Mouse (Mus musculus): Measurements from ENCODE around the gene Thegl. TPM values are rescaled to one million over a fixed set of nuclear protein-coding genes. Genes with fewer than 3 reads are reported as not detected.
A peak's percentile ranks its signal among the peaks of the same experiment; 100 is the strongest.

Thegl gene
- total and polyA plus RNA-seq, 3 experiments: not detected

- DNase-seq (ENCODE audit: low read depth, low spot score): no peak
- Histone ChIP-seq H3K9ac (ENCODE audit: control insufficient read depth, low read depth, low read length, poor library complexity, severe bottlenecking) (peak overlapping the region; percentile 99), H3K9me3 (replicated peaks; ENCODE audit: insufficient read depth, low read length) (no peaks in the 10 kb centered on the region), H3K27me3 (ENCODE audit: control insufficient read depth in 1 of 2, insufficient read depth in 2 of 2, low read length in 2 of 2) (no peaks in the 10 kb centered on the region), H3K27ac (ENCODE audit: control insufficient read depth, low read depth, low read length) (no peak overlapping the region), H3K4me3 (ENCODE audit: control insufficient read depth in 1 of 2, insufficient read depth in 1 of 2, low read depth in 2 of 2, low read length in 2 of 2) (peak overlapping the region in 1 of 2 experiments; percentile 99; a peak in 2 of 4 replicates), H3K36me3 (ENCODE audit: control insufficient read depth in 1 of 2, insufficient read depth in 2 of 2, low read length in 2 of 2) (peaks cover 24 to 29% of the 10 kb centered on the region in 2 experiments), H3K4me1 (ENCODE audit: control insufficient read depth in 1 of 2, insufficient read depth in 2 of 2, low read length in 2 of 2) (peaks cover 5 to 10% of the 10 kb centered on the region in 2 experiments; a peak in 3 of 4 replicates), H3K79me2 (ENCODE audit: control insufficient read depth, insufficient read depth, low read length, poor library complexity) (peaks cover 26% of the 10 kb centered on the region)
- TF ChIP-seq SIN3A (IDR thresholded peaks at IDR 0.05; ENCODE audit: low read length) (no peak), TBP (IDR thresholded peaks at IDR 0.05; ENCODE audit: low read depth, low read length) (0 out of 2 replicates have a peak, but pooled peaks have one; percentile 10), JUND (IDR thresholded peaks at IDR 0.05; ENCODE audit: low read depth, low read length) (no peak)
These were observed 40.1 kb upstream of the Thegl start for GRCm38 (mm10) chr5:76975736-76976135.

DNA sequence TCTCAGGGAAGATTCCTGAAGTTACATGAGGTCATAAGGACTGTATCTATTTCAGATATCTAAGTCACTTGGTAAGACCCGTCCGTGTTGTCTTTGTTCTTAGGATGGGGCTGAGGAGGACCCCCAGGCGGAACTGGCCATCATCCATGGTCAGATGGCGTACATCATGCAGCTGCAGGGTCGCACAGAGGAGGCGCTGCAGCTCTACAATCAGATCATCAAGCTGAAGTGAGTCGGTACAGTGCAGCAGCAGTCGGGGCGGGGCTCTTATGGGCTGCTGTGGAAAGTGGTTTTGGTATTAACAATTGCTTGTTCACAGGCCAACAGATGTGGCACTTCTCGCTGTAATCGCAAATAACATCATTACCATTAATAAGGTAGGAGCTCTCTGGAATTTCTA lies 31.8 kb upstream of the Thegl start:
- H3K79me2 ChIP-seq (ENCODE audit: control insufficient read depth, insufficient read depth, low read length, poor library complexity): no peaks in the 10 kb centered on the region; the same call in 1 of the 2 replicates

DNA sequence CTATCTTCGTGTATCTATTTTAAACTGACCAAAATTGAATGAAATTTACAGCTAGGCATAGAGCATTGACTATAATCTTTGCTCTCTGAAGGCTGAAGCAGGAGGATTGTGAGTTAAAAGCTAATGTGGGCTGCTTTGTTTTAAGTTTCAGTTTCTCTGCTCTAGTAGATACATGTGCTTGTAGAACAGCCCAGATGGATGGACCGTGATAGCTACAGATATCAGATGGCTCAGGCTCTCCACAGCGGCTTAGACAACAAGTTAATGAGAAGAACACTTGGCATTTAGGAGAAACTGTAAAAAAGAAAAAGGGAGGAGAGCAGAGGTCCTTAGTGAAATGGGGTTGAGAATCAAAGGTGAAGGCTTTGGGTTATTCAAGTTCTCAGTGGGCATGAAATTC lies 25.0 kb upstream of the Thegl start:
- H3K4me1 ChIP-seq (ENCODE audit: control insufficient read depth in 1 of 2, insufficient read depth in 2 of 2, low read length in 2 of 2): peaks cover 19 to 27% of the 10 kb centered on the region in 2 experiments
- no peaks in the 10 kb centered on the region; the same call in none of the 2 replicates for H3K79me2 ChIP-seq (ENCODE audit: control insufficient read depth, insufficient read depth, low read length, poor library complexity)
- H3K27ac ChIP-seq (ENCODE audit: control insufficient read depth, low read depth, low read length): peak overlapping the region; percentile 26
- peak; percentile 63 for DNase-seq (ENCODE audit: low read depth, low spot score)
- no peaks in the 10 kb centered on the region for H3K9me3 ChIP-seq (replicated peaks; ENCODE audit: insufficient read depth, low read length)
- peaks cover 40 to 61% of the 10 kb centered on the region in 2 experiments for H3K36me3 ChIP-seq (ENCODE audit: control insufficient read depth in 1 of 2, insufficient read depth in 2 of 2, low read length in 2 of 2)
- no peaks in the 10 kb centered on the region for H3K27me3 ChIP-seq (ENCODE audit: control insufficient read depth in 1 of 2, insufficient read depth in 2 of 2, low read length in 2 of 2)
- no peak overlapping the region for H3K4me3 ChIP-seq (ENCODE audit: control insufficient read depth in 1 of 2, insufficient read depth in 1 of 2, low read depth in 2 of 2, low read length in 2 of 2)
- no peak overlapping the region for H3K9ac ChIP-seq (ENCODE audit: control insufficient read depth, low read depth, low read length, poor library complexity, severe bottlenecking)
- TF ChIP-seq JUND (IDR thresholded peaks at IDR 0.05; ENCODE audit: low read depth, low read length) (no peak), E2F4 (IDR thresholded peaks at IDR 0.05; ENCODE audit: borderline replicate concordance, low read depth, low read length) (no peak), EP300 (IDR thresholded peaks at IDR 0.05; ENCODE audit: low read depth in 1 of 2, low read length in 2 of 2) (peak; percentile 55 to 75), MXI1 (IDR thresholded peaks at IDR 0.05; ENCODE audit: low read depth, low read length) (peak; percentile 68; the same call in 1 of the 2 replicates), MAX (IDR thresholded peaks at IDR 0.05; ENCODE audit: low read length) (peak; percentile 38; the same call in 1 of the 2 replicates), CTCF (IDR thresholded peaks at IDR 0.05 in 2 of 3, conservative IDR thresholded peaks at IDR 0.05 in 1 of 3; ENCODE audit: control insufficient read depth in 1 of 3, insufficient read depth in 1 of 3, low read depth in 2 of 3, low read length in 3 of 3, poor library complexity in 1 of 3, severe bottlenecking in 1 of 3) (no peak), MAZ (IDR thresholded peaks at IDR 0.05; ENCODE audit: low read depth, low read length) (no peak), RCOR1 (IDR thresholded peaks at IDR 0.05; ENCODE audit: low read depth, low read length) (0 out of 2 replicates have a peak, but pooled peaks have one; percentile 18), TCF12 (IDR thresholded peaks at IDR 0.05; ENCODE audit: low read depth, low read length) (peak; percentile 71; the same call in 1 of the 2 replicates), ELF1 (IDR thresholded peaks at IDR 0.05; ENCODE audit: low read depth, low read length) (no peak), CHD1 (IDR thresholded peaks at IDR 0.05; ENCODE audit: low read depth, low read length) (no peak), ZKSCAN1 (IDR thresholded peaks at IDR 0.05; ENCODE audit: low read depth, low read length) (no peak), SIN3A (IDR thresholded peaks at IDR 0.05; ENCODE audit: low read length) (peak; percentile 46; the same call in 1 of the 2 replicates), ZMIZ1 (IDR thresholded peaks at IDR 0.05; ENCODE audit: low read depth, low read length) (no peak), POLR2AphosphoS5 (IDR thresholded peaks at IDR 0.05; ENCODE audit: borderline replicate concordance, low read depth, low read length) (no peak), GATA1 (IDR thresholded peaks at IDR 0.05; ENCODE audit: low read depth, low read length) (peak; percentile 74), SMC3 (IDR thresholded peaks at IDR 0.05; ENCODE audit: low read depth, low read length) (no peak), CHD2 (IDR thresholded peaks at IDR 0.05; ENCODE audit: low read length) (no peak), MYC (IDR thresholded peaks at IDR 0.05; ENCODE audit: low read depth, low read length) (peak; percentile 71; the same call in 1 of the 2 replicates), NRF1 (IDR thresholded peaks at IDR 0.05; ENCODE audit: insufficient read depth, low read depth, low read length, poor library complexity, severe bottlenecking) (no peak), GABPA (IDR thresholded peaks at IDR 0.05; ENCODE audit: low read depth, low read length) (no peak), MAFK (IDR thresholded peaks at IDR 0.05; ENCODE audit: borderline replicate concordance, low read depth, low read length) (no peak), KAT2A (conservative IDR thresholded peaks at IDR 0.05; ENCODE audit: low read depth, low read length) (no peak)

More for the DNA sequence above, 31.8 kb upstream of the Thegl start:
- Histone ChIP-seq H3K4me3 (ENCODE audit: control insufficient read depth in 1 of 2, insufficient read depth in 1 of 2, low read depth in 2 of 2, low read length in 2 of 2) (no peak overlapping the region), H3K9me3 (replicated peaks; ENCODE audit: insufficient read depth, low read length) (no peaks in the 10 kb centered on the region), H3K27me3 (ENCODE audit: control insufficient read depth in 1 of 2, insufficient read depth in 2 of 2, low read length in 2 of 2) (no peaks in the 10 kb centered on the region), H3K36me3 (ENCODE audit: control insufficient read depth in 1 of 2, insufficient read depth in 2 of 2, low read length in 2 of 2) (peaks cover 0 to 59% of the 10 kb centered on the region in 2 experiments; a peak in 2 of 4 replicates), H3K9ac (ENCODE audit: control insufficient read depth, low read depth, low read length, poor library complexity, severe bottlenecking) (no peak overlapping the region), H3K27ac (ENCODE audit: control insufficient read depth, low read depth, low read length) (no peak overlapping the region), H3K4me1 (ENCODE audit: control insufficient read depth in 1 of 2, insufficient read depth in 2 of 2, low read length in 2 of 2) (no peaks in the 10 kb centered on the region)
- TF ChIP-seq MAX (IDR thresholded peaks at IDR 0.05; ENCODE audit: low read length) (no peak), CTCF (IDR thresholded peaks at IDR 0.05 in 2 of 3, conservative IDR thresholded peaks at IDR 0.05 in 1 of 3; ENCODE audit: control insufficient read depth in 1 of 3, insufficient read depth in 1 of 3, low read depth in 2 of 3, low read length in 3 of 3, poor library complexity in 1 of 3, severe bottlenecking in 1 of 3) (peak in 2 of 3 experiments; percentile 17 to 21; a peak in 2 of 6 replicates)
- DNase-seq (ENCODE audit: low read depth, low spot score): no peak

All from MEL (cell line).